ENCODE assay signal across 17 mouse cellular contexts in genomic region chr4:148500410-148500867, GRCm38 (mm10). TPM values are rescaled to one million over a fixed set of nuclear protein-coding genes. Genes with fewer than 3 reads are reported as not detected.
DNase-seq lines count a peak whose midpoint lies in the region; ATAC-seq and TF ChIP-seq lines count a peak whose summit lies in the region.
"Had no signal": no experiment of that assay in that cellular context is flagged by ENCODE, and none has a peak within 500 bp of the region (broad histone marks: within the 10 kb centered on the region; RNA-seq: fewer than 3 reads in every experiment).

TSS of gene Angptl7 (minus strand) at chr4:148500460.

- H3K4me1 ChIP-seq in hindbrain, embryonic 12.5 days, result 0 out of 2 replicates have a peak, but pooled peaks cover 4% of the 10 kb centered on the region
- H3K4me1 ChIP-seq in forebrain, embryonic 11.5 days (replicated peaks; ENCODE audit: control insufficient read depth, insufficient read depth, low read length), result no peaks in the 10 kb centered on the region
- H3K4me1 ChIP-seq: embryonic facial prominence, embryonic 13.5 days; liver, embryonic 12.5 days; midbrain, embryonic 15.5 days had no signal

- H3K9me3 ChIP-seq in hindbrain, embryonic 12.5 days (replicated peaks), result no peaks in the 10 kb centered on the region
- H3K9me3 ChIP-seq in forebrain, embryonic 11.5 days (ENCODE audit: control insufficient read depth, low read length), result no peaks in the 10 kb centered on the region
- H3K9me3 ChIP-seq: embryonic facial prominence, embryonic 13.5 days; forebrain, embryonic 15.5 days; liver, embryonic 12.5 days; midbrain, embryonic 15.5 days had no signal

- TF ChIP-seq CTCF in gastrocnemius, adult 2 months (IDR thresholded peaks at IDR 0.05), result no peak

- peak; percentile 51 for DNase-seq in gastrocnemius, adult 2 months
- no peak for DNase-seq in gastrocnemius, postnatal 10 days
- DNase-seq in urinary bladder, adult 2 months (ENCODE audit: low spot score), result no peak
- DNase-seq in urinary bladder, postnatal 25 days (ENCODE audit: low spot score), result no peak
- peak; percentile 22 for DNase-seq in kidney, postnatal 14 days
- DNase-seq in forebrain, embryonic 11.5 days (ENCODE audit: low spot score), result no peak
- DNase-seq in cerebellum, adult 18-20 months, result no peak
- DNase-seq: cerebellum, postnatal 10 days; lung, postnatal 10 days; right cerebral cortex, postnatal 14 days had no signal

- H3K27me3 ChIP-seq in hindbrain, embryonic 12.5 days, result no peaks in the 10 kb centered on the region
- H3K27me3 ChIP-seq in forebrain, embryonic 11.5 days (ENCODE audit: control insufficient read depth, insufficient read depth, low read length), result no peaks in the 10 kb centered on the region
- H3K27me3 ChIP-seq: embryonic facial prominence, embryonic 13.5 days; forebrain, embryonic 15.5 days; liver, embryonic 12.5 days; midbrain, embryonic 15.5 days had no signal

- no peak within 1 kb of the TSS for H3K9ac ChIP-seq in hindbrain, embryonic 12.5 days
- no peak within 1 kb of the TSS for H3K9ac ChIP-seq in forebrain, embryonic 11.5 days (ENCODE audit: low read length)
- H3K9ac ChIP-seq: embryonic facial prominence, embryonic 13.5 days; forebrain, embryonic 15.5 days; liver, embryonic 12.5 days; midbrain, embryonic 15.5 days had no signal

- ATAC-seq in hindbrain, embryonic 12.5 days (ENCODE audit: low FRiP score), result no peak
- no peak for ATAC-seq in forebrain, embryonic 11.5 days (replicated peaks; ENCODE audit: low FRiP score)
- ATAC-seq: forebrain, embryonic 15.5 days; liver, embryonic 12.5 days; midbrain, embryonic 15.5 days had no signal

- H3K27ac ChIP-seq in gastrocnemius, adult 2 months, result peak within 1 kb of the TSS; percentile 70
- no peak within 1 kb of the TSS for H3K27ac ChIP-seq in hindbrain, embryonic 12.5 days
- H3K27ac ChIP-seq in forebrain, embryonic 11.5 days (ENCODE audit: low read depth, low read length), result no peak within 1 kb of the TSS
- H3K27ac ChIP-seq: embryonic facial prominence, embryonic 13.5 days; forebrain, embryonic 15.5 days; liver, embryonic 12.5 days; midbrain, embryonic 15.5 days had no signal

- H3K4me3 ChIP-seq in gastrocnemius, adult 2 months, result peak within 1 kb of the TSS; percentile 60
- no peak within 1 kb of the TSS for H3K4me3 ChIP-seq in hindbrain, embryonic 12.5 days
- no peak within 1 kb of the TSS for H3K4me3 ChIP-seq in forebrain, embryonic 11.5 days (ENCODE audit: low read depth, low read length)
- H3K4me3 ChIP-seq: embryonic facial prominence, embryonic 13.5 days; forebrain, embryonic 15.5 days; liver, embryonic 12.5 days; midbrain, embryonic 15.5 days had no signal

- intact Hi-C loops in gastrocnemius, adult 2 months (cut with DNase I), result no loop called here

- WGBS in hindbrain, embryonic 12.5 days, result 64% methylated on average over 4 of the region's 4 CpGs
- WGBS in forebrain, embryonic 11.5 days, result 76% methylated on average over 4 of the region's 4 CpGs

- no peak within 1 kb of the TSS for H3K4me2 ChIP-seq in hindbrain, embryonic 12.5 days (replicated peaks)
- H3K4me2 ChIP-seq in forebrain, embryonic 11.5 days (ENCODE audit: low read depth, low read length, severe bottlenecking), result no peak within 1 kb of the TSS
- H3K4me2 ChIP-seq: embryonic facial prominence, embryonic 13.5 days; forebrain, embryonic 15.5 days; liver, embryonic 12.5 days; midbrain, embryonic 15.5 days had no signal

- peaks cover 77% of the 10 kb centered on the region for H3K36me3 ChIP-seq in hindbrain, embryonic 12.5 days
- no peaks in the 10 kb centered on the region; the same call in 1 of the 2 replicates for H3K36me3 ChIP-seq in forebrain, embryonic 11.5 days (ENCODE audit: control insufficient read depth, insufficient read depth, low read length)

RNA-seq across cellular contexts. Expression of gene Angptl7, which starts in this region (rescaled TPM):
- 10 to 100 TPM; 27.8 to 52.8 TPM for total RNA-seq in gastrocnemius, adult 2 months (2021)
- total RNA-seq in gastrocnemius, postnatal 10 days (2021), result 10 to 100 TPM in 1 of 2 experiments, 1 to 10 TPM in 1; 3.8 to 24.4 TPM
- polyA plus RNA-seq in urinary bladder, adult 2 months (2012; rRNA removed), result 11.0 and 14.6 TPM in 2 replicates
- polyA plus RNA-seq in hindbrain, embryonic 12.5 days (2016; fragmentation: Nextera tagmentation; extraction: Ambion mirVana), result 0.35 and 0.38 TPM in 2 replicates
- polyA plus RNA-seq in forebrain, embryonic 11.5 days (2014; fragmentation: Nextera tagmentation; extraction: Ambion mirVana), result 0.20 and 0.47 TPM in 2 replicates
- total RNA-seq: granulocyte monocyte progenitor cell, adult 5-6 weeks; neutrophil, adult 5-6 weeks had no signal

Comparison
In these comparisons a context has a peak if more than half of its experiments do, and no peak if none do; other contexts are left out.
1. DNase-seq: peak in gastrocnemius, adult 2 months (single experiment) and kidney, postnatal 14 days (single experiment); none in gastrocnemius, postnatal 10 days (single experiment), urinary bladder, adult 2 months (single experiment), urinary bladder, postnatal 25 days (single experiment), forebrain, embryonic 11.5 days (single experiment) and cerebellum, adult 18-20 months (0 of 2).